Mouse (Mus musculus) cerebellum, adult 2 months (tissue): ENCODE results near the gene Nf1. TPM values are rescaled to one million over a fixed set of nuclear protein-coding genes. Genes with fewer than 3 reads are reported as not detected.
"Not testable (repeated sequence)": the region's sequence is repeated elsewhere in the genome, so short reads cannot be mapped to it uniquely, and the experiment has no call there.

ENCODE experiments used
- DNase-seq, 2 experiments: peaks; one replicate each; pipeline ENCODE4 v3.0.0; 2021
- H3K27ac ChIP-seq: fragments of 200-500 bp; 2 replicates; pipeline ENCODE4 v1.5.1; 2012; ENCODE audit warnings: low read length, control low read depth, inconsistent platforms; ENCODE audit not compliant: insufficient read depth
- H3K27me3 ChIP-seq: fragments of 200-500 bp; 2 replicates; pipeline ENCODE4 v1.6.1; 2012; ENCODE audit warnings: inconsistent platforms, mild to moderate bottlenecking, low read length, moderate library complexity; ENCODE audit not compliant: control insufficient read depth, insufficient read depth
- H3K4me1 ChIP-seq: fragments of 200-500 bp; 2 replicates; pipeline ENCODE4 v1.6.1; 2011; ENCODE audit warnings: low read length; ENCODE audit not compliant: control insufficient read depth, insufficient read depth
- H3K4me3 ChIP-seq: fragments of 200-500 bp; replicated peaks from 2 replicates; pipeline ENCODE3; 2011; ENCODE audit warnings: mild to moderate bottlenecking, low read depth, low read length, control low read depth; ENCODE audit not compliant: insufficient read depth
- CTCF ChIP-seq: fragments of 200-500 bp; IDR thresholded peaks from 2 replicates; pipeline ENCODE4 v1.5.1; 2011; ENCODE audit warnings: low read depth, mild to moderate bottlenecking, control low read depth, low read length, moderate library complexity, borderline replicate concordance; ENCODE audit not compliant: insufficient read depth
- POLR2A ChIP-seq: fragments of 200-500 bp; IDR thresholded peaks from 2 replicates; pipeline ENCODE4 v1.6.1; 2011; ENCODE audit warnings: low read length, control low read depth, borderline replicate concordance; ENCODE audit not compliant: insufficient read depth
- WGBS: fragments of 180-500 bp; shearing (Covaris S2); methylation state at CpG from one replicate; pipeline ENCODE4 v1.1.7; 2018; 5-methylcytosine and 5-hydroxymethylcytosine counted together
- polyA plus RNA-seq: library from polyadenylated mRNA; depleted of rRNA; stranded (reverse); fragments of >200 nt; gene quantifications from 2 replicates; pipeline ENCODE4 v1.2.3, GENCODE M21; 2012

Gene Nf1
- polyA plus RNA-seq, 1 experiment, result 40.6 TPM

- Histone ChIP-seq H3K27ac (no peak overlapping the region), H3K4me3 (no peak overlapping the region), H3K27me3 (no peaks in the 10 kb centered on the region), H3K4me1 (no peaks in the 10 kb centered on the region)
- TF ChIP-seq CTCF, result no peak
- TF ChIP-seq POLR2A, result no peak
- WGBS, result 59% methylated on average over 9 of the region's 9 CpGs
- no peak for DNase-seq
Observed at GRCm38 (mm10) chr11:79299719-79300431, 39.6 kb upstream of the Nf1 start.

- 82% methylated on average over 6 of the region's 6 CpGs for WGBS
- no peak for TF ChIP-seq CTCF
- TF ChIP-seq POLR2A, result no peak
- H3K27me3 ChIP-seq, result no peaks in the 10 kb centered on the region
Observed at GRCm38 (mm10) chr11:79303109-79303508, 36.4 kb upstream of the Nf1 start.

GRCm38 (mm10) chr11:79304245-79304644 is 35.2 kb upstream of the Nf1 start:
- not testable (repeated sequence) for H3K27me3 ChIP-seq, H3K27ac ChIP-seq, H3K4me3 ChIP-seq, H3K4me1 ChIP-seq, DNase-seq
- 94% methylated on average over 4 of the region's 4 CpGs for WGBS

More at GRCm38 (mm10) chr11:79303109-79303508, 36.4 kb upstream of the Nf1 start:
- H3K4me1 ChIP-seq, result no peaks in the 10 kb centered on the region
- H3K4me3 ChIP-seq, result no peak overlapping the region
- DNase-seq, result no peak
- no peak overlapping the region for H3K27ac ChIP-seq

GRCm38 (mm10) chr11:79305697-79306340 is 33.7 kb upstream of the Nf1 start:
- Histone ChIP-seq H3K4me3 (no peak overlapping the region), H3K4me1 (no peaks in the 10 kb centered on the region), H3K27me3 (no peaks in the 10 kb centered on the region), H3K27ac (no peak overlapping the region)
- DNase-seq, result no peak
- WGBS, result 79% methylated on average over 9 of the region's 9 CpGs
- TF ChIP-seq CTCF (no peak), POLR2A (no peak)

- TF ChIP-seq CTCF (no peak), POLR2A (no peak)
- Histone ChIP-seq H3K4me1 (no peaks in the 10 kb centered on the region), H3K4me3 (no peak overlapping the region), H3K27ac (no peak overlapping the region), H3K27me3 (no peaks in the 10 kb centered on the region)
- 29% methylated on average over 7 of the region's 7 CpGs for WGBS
- DNase-seq, result no peak
Observed at GRCm38 (mm10) chr11:79306510-79306909, 33.0 kb upstream of the Nf1 start.

GRCm38 (mm10) chr11:79306996-79307395 is 32.5 kb upstream of the Nf1 start:
- 43% methylated on average over 10 of the region's 10 CpGs for WGBS
- H3K27me3 ChIP-seq, result no peaks in the 10 kb centered on the region
- DNase-seq, result no peak
- no peaks in the 10 kb centered on the region for H3K4me1 ChIP-seq
- no peak overlapping the region for H3K27ac ChIP-seq
- TF ChIP-seq CTCF (no peak), POLR2A (no peak)
- no peak overlapping the region for H3K4me3 ChIP-seq

GRCm38 (mm10) chr11:79307560-79308200 is 31.8 kb upstream of the Nf1 start:
- 67% methylated on average over 9 of the region's 9 CpGs for WGBS
- no peak for TF ChIP-seq POLR2A
- TF ChIP-seq CTCF, result no peak

GRCm38 (mm10) chr11:79310467-79310866 is 29.0 kb upstream of the Nf1 start:
- H3K27me3 ChIP-seq, result no peaks in the 10 kb centered on the region
- no peaks in the 10 kb centered on the region for H3K4me1 ChIP-seq
- WGBS, result 86% methylated on average over 5 of the region's 5 CpGs
- no peak for DNase-seq
- H3K4me3 ChIP-seq, result no peak overlapping the region
- H3K27ac ChIP-seq, result no peak overlapping the region
- no peak for TF ChIP-seq POLR2A
- TF ChIP-seq CTCF, result no peak

More at GRCm38 (mm10) chr11:79307560-79308200, 31.8 kb upstream of the Nf1 start:
- DNase-seq, result no peak
- Histone ChIP-seq H3K27ac (no peak overlapping the region), H3K4me3 (no peak overlapping the region), H3K4me1 (no peaks in the 10 kb centered on the region), H3K27me3 (no peaks in the 10 kb centered on the region)
